Mouse (Mus musculus): ENCODE data around the gene Cwc27. TPM values are rescaled to one million over a fixed set of nuclear protein-coding genes. Genes with fewer than 3 reads are reported as not detected.
A peak's percentile ranks its signal among the peaks of the same experiment; 100 is the strongest.

Cwc27 gene
- 10 to 100 TPM; 18.9 to 20.3 TPM for total RNA-seq (2021)
- long read RNA-seq, experiment 1, transcript Cwc27-201 (14 exons, 2,071 nt) = major isoform, 8 of 17 reads
- long read RNA-seq, experiment 1, partial matches to known transcripts = 4 of 17 reads
- long read RNA-seq, experiment 1, other reads (novel, unspliced or antisense) = 5 of 17 reads
- long read RNA-seq, experiment 2, transcript Cwc27-201 (14 exons, 2,071 nt) = major isoform, 10 of 29 reads
- long read RNA-seq, experiment 2, partial matches to known transcripts = 11 of 29 reads
- long read RNA-seq, experiment 2, other reads (novel, unspliced or antisense) = 8 of 29 reads

- Histone ChIP-seq H3K27ac (peak within 1 kb of the TSS; percentile 100), H3K4me3 (peak within 1 kb of the TSS; percentile 68)
- no peak for TF ChIP-seq CTCF (conservative IDR thresholded peaks at IDR 0.05)
- peak; percentile 74 for DNase-seq (ENCODE audit: low spot score in 2 of 2)
These were observed at the start of gene Cwc27 for GRCm38 (mm10) chr13:104816635-104817571. Gene Cwc27, minus strand, starts transcription at chr13:104817142.

- Histone ChIP-seq H3K4me3 (no peak overlapping the region), H3K27ac (no peak overlapping the region)
- no peak for DNase-seq (ENCODE audit: low spot score in 2 of 2)
- TF ChIP-seq CTCF (conservative IDR thresholded peaks at IDR 0.05) = no peak
These were observed 49.8 kb upstream of the Cwc27 start for GRCm38 (mm10) chr13:104866726-104867125.

- Histone ChIP-seq H3K27ac (no peak within 1 kb of the TSS), H3K4me3 (peak within 1 kb of the TSS; percentile 59)
- no peak for TF ChIP-seq CTCF (conservative IDR thresholded peaks at IDR 0.05)
- DNase-seq (ENCODE audit: low spot score in 2 of 2) = peak in 1 of 2 experiments; percentile 13
These were observed 46.4 kb upstream of the Cwc27 start, which contains the start of gene Shisal2b for GRCm38 (mm10) chr13:104863127-104863979. Gene Shisal2b, minus strand, starts transcription at chr13:104863893.

GRCm38 (mm10) chr13:104853645-104854044 is 36.7 kb upstream of the Cwc27 start:
- no peak for TF ChIP-seq CTCF (conservative IDR thresholded peaks at IDR 0.05)
- no peak for DNase-seq (ENCODE audit: low spot score in 2 of 2)
- no peak overlapping the region for H3K27ac ChIP-seq
- no peak overlapping the region for H3K4me3 ChIP-seq

GRCm38 (mm10) chr13:104843295-104844089 is 26.6 kb upstream of the Cwc27 start:
- no peak for TF ChIP-seq CTCF (conservative IDR thresholded peaks at IDR 0.05)
- no peak for DNase-seq (ENCODE audit: low spot score in 2 of 2)
- Histone ChIP-seq H3K4me3 (no peak overlapping the region), H3K27ac (no peak overlapping the region)

- Histone ChIP-seq H3K27ac (no peak overlapping the region), H3K4me3 (no peak overlapping the region)
- DNase-seq (ENCODE audit: low spot score in 2 of 2) = peak in 1 of 2 experiments; percentile 3
- TF ChIP-seq CTCF (conservative IDR thresholded peaks at IDR 0.05) = no peak
These were observed 25.0 kb upstream of the Cwc27 start for GRCm38 (mm10) chr13:104841937-104842336.

GRCm38 (mm10) chr13:104837628-104838027 is 20.7 kb upstream of the Cwc27 start:
- DNase-seq (ENCODE audit: low spot score in 2 of 2) = no peak
- TF ChIP-seq CTCF (conservative IDR thresholded peaks at IDR 0.05) = no peak
- no peak overlapping the region for H3K27ac ChIP-seq
- H3K4me3 ChIP-seq = no peak overlapping the region

GRCm38 (mm10) chr13:104832811-104833210 is 15.9 kb upstream of the Cwc27 start:
- TF ChIP-seq CTCF (conservative IDR thresholded peaks at IDR 0.05) = no peak
- no peak overlapping the region for H3K4me3 ChIP-seq
- no peak for DNase-seq (ENCODE audit: low spot score in 2 of 2)
- H3K27ac ChIP-seq = no peak overlapping the region

- H3K4me3 ChIP-seq = no peak overlapping the region
- H3K27ac ChIP-seq = no peak overlapping the region
- DNase-seq (ENCODE audit: low spot score in 2 of 2) = no peak
- no peak for TF ChIP-seq CTCF (conservative IDR thresholded peaks at IDR 0.05)
These were observed 8.5 kb upstream of the Cwc27 start for GRCm38 (mm10) chr13:104825470-104825869.

- no peak overlapping the region for H3K4me3 ChIP-seq
- peak in 1 of 2 experiments; percentile 2 for DNase-seq (ENCODE audit: low spot score in 2 of 2)
- H3K27ac ChIP-seq = no peak overlapping the region
- TF ChIP-seq CTCF (conservative IDR thresholded peaks at IDR 0.05) = no peak
These were observed 5.5 kb upstream of the Cwc27 start for GRCm38 (mm10) chr13:104822411-104822838.

- TF ChIP-seq CTCF (conservative IDR thresholded peaks at IDR 0.05) = no peak
- Histone ChIP-seq H3K4me3 (no peak overlapping the region), H3K27ac (no peak overlapping the region)
- no peak for DNase-seq (ENCODE audit: low spot score in 2 of 2)
These were observed 5.0 kb upstream of the Cwc27 start for GRCm38 (mm10) chr13:104821908-104822307.

- TF ChIP-seq CTCF (conservative IDR thresholded peaks at IDR 0.05) = no peak
- Histone ChIP-seq H3K27ac (no peak overlapping the region), H3K4me3 (no peak overlapping the region)
- DNase-seq (ENCODE audit: low spot score in 2 of 2) = no peak
These were observed 4.2 kb upstream of the Cwc27 start for GRCm38 (mm10) chr13:104821192-104821591.

Measured in layer of hippocampus, adult 2 months (tissue).